Mouse (Mus musculus) stomach, postnatal 0 days (tissue): ENCODE measurements around the gene Rreb1. TPM values are rescaled to one million over a fixed set of nuclear protein-coding genes. Genes with fewer than 3 reads are reported as not detected.

Source experiments
- ATAC-seq: fragments of 200-750 bp; cut with Nextera tagmentation; 2 replicates; pipeline ENCODE4 v1.8.0; 2017; ENCODE audit not compliant: low FRiP score, low TSS enrichment
- DNase-seq: peaks from one replicate; pipeline ENCODE4 v3.0.0-alpha.2; 2016; ENCODE audit warnings: low spot score
- H3K27ac ChIP-seq: fragments of 300-500 bp; sonication (generic); replicated peaks from 2 replicates; pipeline ENCODE4 v1.5.1; 2014; ENCODE audit warnings: mild to moderate bottlenecking, control low read depth
- H3K27me3 ChIP-seq: fragments of 300-500 bp; sonication (generic); 2 replicates; pipeline ENCODE4 v1.6.1; 2014; ENCODE audit warnings: low read length; ENCODE audit not compliant: control insufficient read depth, insufficient read depth
- H3K36me3 ChIP-seq: fragments of 300-500 bp; sonication (generic); 2 replicates; pipeline ENCODE4 v1.6.1; 2014; ENCODE audit warnings: low read length, mixed read lengths; ENCODE audit not compliant: control insufficient read depth, insufficient read depth
- H3K4me1 ChIP-seq: fragments of 300-500 bp; sonication (generic); replicated peaks from 2 replicates; pipeline ENCODE4 v1.6.1; 2014; ENCODE audit warnings: antibody characterized with exemption; ENCODE audit not compliant: control insufficient read depth, insufficient read depth
- H3K4me2 ChIP-seq: fragments of 300-500 bp; sonication (generic); replicated peaks from 2 replicates; pipeline ENCODE4 v1.6.1; 2014; ENCODE audit warnings: low read depth, mild to moderate bottlenecking, control low read depth, moderate library complexity
- H3K4me3 ChIP-seq: fragments of 300-500 bp; sonication (generic); 2 replicates; pipeline ENCODE4 v1.5.1; 2014; ENCODE audit warnings: low read depth, low read length, control low read depth
- H3K9ac ChIP-seq: fragments of 300-500 bp; sonication (generic); 2 replicates; pipeline ENCODE4 v1.6.1; 2014; ENCODE audit warnings: mild to moderate bottlenecking, low read length, control low read depth, mixed read lengths
- H3K9me3 ChIP-seq: fragments of 300-500 bp; sonication (generic); 2 replicates; pipeline ENCODE4 v1.6.1; 2016; ENCODE audit warnings: low read length; ENCODE audit not compliant: control insufficient read depth
- CTCF ChIP-seq: IDR thresholded peaks from 2 replicates; pipeline ENCODE4 v1.5.1; 2016; ENCODE audit warnings: antibody characterized with exemption, low read depth, mild to moderate bottlenecking, moderate library complexity
- EP300 ChIP-seq: optimal IDR thresholded peaks from 2 replicates; pipeline ENCODE3; 2016; ENCODE audit warnings: antibody characterized with exemption
- WGBS: fragments of 180-500 bp; shearing (Covaris S2); extraction: QIAGEN DNeasy Blood & Tissue Kit; methylation state at CpG from one replicate; pipeline ENCODE4 v1.1.7; 2014; 5-methylcytosine and 5-hydroxymethylcytosine counted together
- polyA plus RNA-seq: library from polyadenylated mRNA; unstranded; fragments of >200 nt; fragmentation: Nextera tagmentation; extraction: Ambion mirVana; gene quantifications from 2 replicates; pipeline ENCODE4 v1.2.1, GENCODE M21; 2015

The Rreb1 gene
- polyA plus RNA-seq, 1 experiment from 2014 or later = 6.0 TPM

DNA sequence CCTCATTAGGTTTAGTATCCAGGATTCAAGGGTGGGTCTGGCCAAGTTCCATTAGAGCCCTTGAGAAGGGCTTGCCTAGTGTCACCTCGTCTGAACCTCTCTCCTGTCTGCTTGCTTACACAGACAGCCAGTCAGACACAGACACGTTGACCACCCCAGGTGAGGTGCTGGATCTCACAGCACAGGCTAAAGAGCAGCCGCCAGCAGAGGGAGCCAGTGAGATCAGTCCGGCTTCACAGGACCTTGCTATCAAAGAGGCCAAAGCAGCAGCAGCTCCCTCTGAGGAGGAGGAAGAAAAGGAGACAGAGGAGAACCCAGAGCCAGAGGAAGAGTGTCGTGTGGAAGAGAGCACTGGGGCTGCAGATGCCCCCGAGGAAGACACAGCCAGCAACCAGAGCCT lies 168.5 kb downstream of the Rreb1 start:
- TF ChIP-seq EP300 = no peak
- peak; percentile 90 for TF ChIP-seq CTCF
- no peaks in the 10 kb centered on the region for H3K27me3 ChIP-seq
- DNase-seq (peak; percentile 90), ATAC-seq (peak; percentile 75)
- WGBS = 18% methylated on average over 6 of the region's 6 CpGs
- H3K4me2 ChIP-seq = no peak overlapping the region
- peaks cover 26% of the 10 kb centered on the region; the same call in 1 of the 2 replicates for H3K36me3 ChIP-seq
- H3K4me1 ChIP-seq = no peaks in the 10 kb centered on the region; the same call in 1 of the 2 replicates
- peak overlapping the region; percentile 30; the same call in 1 of the 2 replicates for H3K27ac ChIP-seq
- H3K9me3 ChIP-seq = no peaks in the 10 kb centered on the region
- H3K4me3 ChIP-seq = no peak overlapping the region
- H3K9ac ChIP-seq = no peak overlapping the region

DNA sequence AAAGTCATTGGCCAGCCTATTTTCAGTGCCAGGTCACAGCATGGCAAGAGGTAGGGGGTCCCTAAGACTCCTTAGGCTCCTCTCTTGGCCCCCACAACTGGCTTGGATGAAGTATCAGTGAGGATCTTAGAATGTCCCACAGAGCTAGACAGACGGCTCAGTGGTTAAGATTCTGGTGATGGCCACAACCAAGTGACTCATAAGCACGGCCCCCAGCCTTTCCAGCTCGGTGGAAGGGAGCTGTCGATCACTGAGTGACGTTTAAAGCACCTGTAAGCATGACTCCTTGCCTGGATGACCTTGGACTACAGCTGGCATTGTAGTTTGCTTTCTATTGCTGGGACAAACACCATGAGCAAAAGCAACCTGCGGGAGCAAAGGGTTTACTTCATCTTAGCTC lies 174.8 kb downstream of the Rreb1 start:
- no peak for TF ChIP-seq CTCF
- TF ChIP-seq EP300 = no peak
- Histone ChIP-seq H3K4me1 (no peaks in the 10 kb centered on the region), H3K27ac (no peak overlapping the region), H3K4me3 (no peak overlapping the region), H3K36me3 (peaks cover 16% of the 10 kb centered on the region; the same call in 1 of the 2 replicates), H3K9me3 (no peaks in the 10 kb centered on the region), H3K27me3 (no peaks in the 10 kb centered on the region), H3K4me2 (no peak overlapping the region), H3K9ac (no peak overlapping the region)
- no peak for DNase-seq
- 83% methylated on average over 6 of the region's 6 CpGs for WGBS
- no peak for ATAC-seq

DNA sequence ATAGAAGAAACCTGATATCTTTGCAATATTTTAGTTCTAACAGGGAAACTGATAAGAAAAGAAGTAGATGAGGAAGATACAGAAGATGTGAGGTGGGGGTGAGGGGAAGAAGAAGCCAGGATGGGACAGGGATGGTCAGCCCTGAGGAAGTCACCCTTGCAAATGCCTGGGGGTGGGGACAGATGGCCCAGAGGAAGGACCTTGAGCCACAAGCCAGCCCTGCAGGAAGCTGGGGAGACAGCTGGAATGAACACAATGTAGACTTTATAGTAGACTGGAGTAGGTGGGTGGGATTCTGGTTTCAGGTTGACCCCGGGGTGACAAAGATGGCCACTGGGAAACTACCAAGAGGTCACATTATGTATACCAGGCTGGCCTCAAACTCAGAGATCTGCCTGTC lies 176.1 kb downstream of the Rreb1 start:
- H3K4me2 ChIP-seq = no peak overlapping the region
- 75% methylated on average over 1 of the region's 1 CpGs for WGBS
- no peaks in the 10 kb centered on the region for H3K27me3 ChIP-seq
- no peak overlapping the region for H3K4me3 ChIP-seq
- DNase-seq (no peak), ATAC-seq (no peak)
- H3K36me3 ChIP-seq = peaks cover 4% of the 10 kb centered on the region; the same call in 1 of the 2 replicates
- TF ChIP-seq CTCF = no peak
- no peak for TF ChIP-seq EP300
- H3K27ac ChIP-seq = no peak overlapping the region
- no peak overlapping the region for H3K9ac ChIP-seq
- H3K9me3 ChIP-seq = no peaks in the 10 kb centered on the region
- H3K4me1 ChIP-seq = no peaks in the 10 kb centered on the region

DNA sequence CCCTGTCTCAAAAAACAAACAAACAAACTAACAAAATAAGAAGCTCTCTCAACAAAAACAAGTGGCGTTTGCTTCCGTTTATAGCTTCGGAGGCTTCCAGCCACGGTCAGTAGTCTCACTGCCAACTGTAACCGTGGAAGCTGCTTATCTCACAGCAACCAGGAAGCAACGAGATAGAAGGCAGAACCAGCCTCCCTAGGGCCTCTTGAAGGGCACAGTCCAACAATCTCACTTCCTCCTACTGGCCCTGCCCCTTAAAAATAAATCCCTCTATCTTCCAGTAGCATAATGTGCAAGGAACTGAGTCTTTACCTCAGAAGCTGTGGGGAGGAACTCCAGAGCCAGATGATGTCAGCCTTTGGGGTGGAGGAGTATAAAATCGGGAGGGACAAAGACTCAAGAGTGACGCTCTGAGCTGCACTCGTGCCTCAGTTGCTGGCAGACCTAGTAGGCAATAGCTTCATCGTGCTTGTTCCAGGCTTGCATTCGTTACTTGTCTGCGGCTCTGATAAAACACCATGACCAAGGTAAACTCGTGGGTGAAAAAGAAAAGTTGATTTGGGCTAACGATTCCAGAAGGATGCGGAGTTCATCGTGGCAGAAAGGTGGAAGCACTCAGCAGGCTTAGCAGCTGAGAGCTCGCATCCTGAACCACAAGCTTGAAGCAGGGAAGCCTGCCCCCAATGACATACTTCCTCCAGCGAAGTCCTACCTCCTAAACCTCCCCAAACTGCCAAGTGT lies 180.5 kb downstream of the Rreb1 start:
- Histone ChIP-seq H3K9ac (no peak overlapping the region), H3K4me2 (no peak overlapping the region), H3K36me3 (no peaks in the 10 kb centered on the region), H3K9me3 (no peaks in the 10 kb centered on the region), H3K4me1 (no peaks in the 10 kb centered on the region), H3K27ac (peak overlapping the region; percentile 56), H3K27me3 (no peaks in the 10 kb centered on the region), H3K4me3 (no peak overlapping the region)
- DNase-seq (peak; percentile 62), ATAC-seq (peak; percentile 83)
- 82% methylated on average over 18 of the region's 18 CpGs for WGBS
- TF ChIP-seq EP300 = no peak
- TF ChIP-seq CTCF = no peak

DNA sequence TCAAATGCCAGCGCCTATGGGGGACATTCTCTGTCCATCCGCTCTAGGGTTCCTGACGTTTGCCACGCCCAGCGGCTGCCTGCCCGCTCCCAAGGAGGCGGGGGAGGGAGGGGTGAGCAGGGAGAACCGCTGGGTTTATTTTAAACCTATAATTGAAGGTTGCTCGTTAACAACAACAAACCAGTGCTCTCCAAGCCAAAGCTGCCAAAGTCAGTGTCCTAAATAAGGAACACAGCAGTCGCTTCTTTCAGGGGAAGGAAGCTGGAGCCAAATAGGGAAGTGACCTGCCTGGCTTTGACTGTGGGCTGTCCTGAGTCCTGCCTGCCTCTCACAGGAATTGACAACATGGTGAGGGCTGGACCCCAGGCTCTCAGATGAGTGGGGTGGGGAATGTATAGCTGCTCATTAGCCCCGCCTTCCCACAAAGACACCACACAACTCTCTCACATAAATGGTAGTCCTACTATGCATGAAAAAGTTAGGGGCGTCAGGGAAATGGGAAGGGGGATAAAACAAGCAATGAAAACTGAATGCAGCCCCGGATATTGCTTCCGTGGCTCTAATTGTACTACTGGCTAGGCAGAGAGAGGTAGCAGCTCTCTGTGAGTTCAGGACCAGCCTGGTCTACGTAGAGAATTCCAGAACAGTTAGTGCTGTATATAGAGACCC lies 181.2 kb downstream of the Rreb1 start:
- no peak for ATAC-seq
- no peaks in the 10 kb centered on the region for H3K27me3 ChIP-seq
- no peak for TF ChIP-seq EP300
- TF ChIP-seq CTCF = no peak

DNA sequence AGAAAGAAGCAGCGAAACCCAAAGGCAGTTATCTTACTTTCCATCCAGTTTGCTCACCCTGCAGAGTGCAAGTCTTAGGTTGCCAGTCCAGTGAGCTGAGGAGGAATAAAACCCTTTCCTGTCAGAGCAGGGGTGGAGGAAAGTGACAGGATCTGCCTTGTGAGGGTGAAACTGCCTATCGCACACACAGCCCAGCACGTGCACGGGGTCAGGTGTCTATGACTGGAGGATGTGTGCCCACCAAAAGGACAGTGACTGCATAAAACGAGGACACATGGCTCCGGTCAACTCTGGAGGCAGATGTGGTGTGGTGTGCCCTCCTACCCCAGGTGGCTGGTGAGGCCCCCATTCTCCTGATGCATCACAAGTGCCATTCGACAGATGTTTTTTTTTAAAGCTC lies 181.7 kb downstream of the Rreb1 start:
- Histone ChIP-seq H3K4me3 (no peak overlapping the region), H3K27me3 (no peaks in the 10 kb centered on the region), H3K4me2 (no peak overlapping the region), H3K4me1 (no peaks in the 10 kb centered on the region), H3K9ac (no peak overlapping the region), H3K36me3 (no peaks in the 10 kb centered on the region), H3K9me3 (no peaks in the 10 kb centered on the region), H3K27ac (no peak overlapping the region)
- TF ChIP-seq EP300 = no peak
- TF ChIP-seq CTCF = no peak
- DNase-seq = no peak
- WGBS = 87% methylated on average over 7 of the region's 7 CpGs
- no peak for ATAC-seq

More for the DNA sequence above, 181.2 kb downstream of the Rreb1 start:
- Histone ChIP-seq H3K27ac (peak overlapping the region; percentile 56), H3K9me3 (no peaks in the 10 kb centered on the region), H3K4me2 (no peak overlapping the region), H3K36me3 (no peaks in the 10 kb centered on the region), H3K4me1 (no peaks in the 10 kb centered on the region), H3K4me3 (no peak overlapping the region), H3K9ac (no peak overlapping the region)
- DNase-seq = no peak
- WGBS = 75% methylated on average over 15 of the region's 15 CpGs
